Mouse (Mus musculus) heart, postnatal 14 days (tissue): ENCODE results near the gene Coq9. TPM values are rescaled to one million over a fixed set of nuclear protein-coding genes. Genes with fewer than 3 reads are reported as not detected.
"Not testable (repeated sequence)": the region's sequence is repeated elsewhere in the genome, so short reads cannot be mapped to it uniquely, and the experiment has no call there.

Experiments
- DNase-seq, 2 experiments: peaks; one replicate each; pipeline ENCODE4 v3.0.0; 2021 to 2022
- intact Hi-C: fragments of 180-260 bp; cut with DNase I; formaldehyde crosslinking; loops from one replicate; pipeline ENCODE4 v1.15.1; 2025
- total RNA-seq, 2 experiments: library from RNA; stranded (reverse); gene quantifications; 2 replicates each; pipeline ENCODE4 v1.2.3; 2021

Coq9 gene
- total RNA-seq, 2 experiments from 2014 or later: 400 to 427 TPM

GRCm38 (mm10) chr8:94819671-94820179 is 18.4 kb upstream of the Coq9 start:
- intact Hi-C loops: loop anchor here (10.0 kb wide), 2 partner anchors 295 to 325 kb away; no protein-coding TSS in a partner anchor
- no peak for DNase-seq

- DNase-seq: no peak
Observed at GRCm38 (mm10) chr8:94820553-94820952, 17.6 kb upstream of the Coq9 start.

GRCm38 (mm10) chr8:94821381-94821780 is 16.7 kb upstream of the Coq9 start:
- intact Hi-C loops: no loop called here
- DNase-seq: no peak

More at GRCm38 (mm10) chr8:94820553-94820952, 17.6 kb upstream of the Coq9 start:
- intact Hi-C loops: no loop called here

GRCm38 (mm10) chr8:94822637-94823560 is 15.2 kb upstream of the Coq9 start:
- intact Hi-C loops: loop anchor here (2.0 kb wide), 1 partner anchor 86 kb away; no protein-coding TSS in a partner anchor
- DNase-seq: peak; percentile 63 to 76

- intact Hi-C loops: no loop called here
- DNase-seq: no peak
Observed at GRCm38 (mm10) chr8:94825170-94825569, 13.0 kb upstream of the Coq9 start.

GRCm38 (mm10) chr8:94826210-94826609 is 11.9 kb upstream of the Coq9 start:
- intact Hi-C loops: no loop called here
- no peak for DNase-seq

- intact Hi-C loops: no loop called here
- no peak for DNase-seq
Observed at GRCm38 (mm10) chr8:94828284-94828683, 9.8 kb upstream of the Coq9 start.

GRCm38 (mm10) chr8:94833901-94834405 is 4.2 kb upstream of the Coq9 start:
- DNase-seq, intact Hi-C loops: not testable (repeated sequence)

- intact Hi-C loops, DNase-seq: not testable (repeated sequence)
Observed at GRCm38 (mm10) chr8:94835751-94836150, 2.4 kb upstream of the Coq9 start.

GRCm38 (mm10) chr8:94836456-94837240 is 1.5 kb upstream of the Coq9 start:
- DNase-seq: no peak
- intact Hi-C loops: no loop called here

- peak; percentile 82 to 86 for DNase-seq
- intact Hi-C loops: no loop called here
Observed at GRCm38 (mm10) chr8:94838600-94838999, 479 bp downstream of the Coq9 start.

GRCm38 (mm10) chr8:94841183-94841582 is 3.1 kb downstream of the Coq9 start:
- no peak for DNase-seq
- intact Hi-C loops: no loop called here

GRCm38 (mm10) chr8:94850049-94850448 is 11.9 kb downstream of the Coq9 start:
- intact Hi-C loops: no loop called here
- no peak for DNase-seq

- DNase-seq, intact Hi-C loops: not testable (repeated sequence)
Observed at GRCm38 (mm10) chr8:94854761-94855160, 16.6 kb downstream of the Coq9 start.

GRCm38 (mm10) chr8:94857011-94857345 is 18.9 kb downstream of the Coq9 start:
- no peak for DNase-seq
- intact Hi-C loops: no loop called here

- DNase-seq: peak; percentile 94 to 96
- intact Hi-C loops: no loop called here
Observed at GRCm38 (mm10) chr8:94857346-94858173, 19.4 kb downstream of the Coq9 start, which contains the start of gene Polr2c. TSS of gene Polr2c (plus strand) at chr8:94857450.

GRCm38 (mm10) chr8:94861352-94861910 is 23.3 kb downstream of the Coq9 start:
- intact Hi-C loops: no loop called here
- peak; percentile 70 to 82 for DNase-seq

GRCm38 (mm10) chr8:94862487-94863220 is 24.5 kb downstream of the Coq9 start:
- DNase-seq: peak in 1 of 2 experiments; percentile 19
- intact Hi-C loops: no loop called here
